Mouse (Mus musculus) olfactory bulb, adult 2 months (tissue): ENCODE measurements around the gene Pdcd1. TPM values are rescaled to one million over a fixed set of nuclear protein-coding genes. Genes with fewer than 3 reads are reported as not detected.
"Not testable (repeated sequence)": the region's sequence is repeated elsewhere in the genome, so short reads cannot be mapped to it uniquely, and the experiment has no call there.

Experiments used
- H3K27ac ChIP-seq: fragments of 200-500 bp; 2 replicates; pipeline ENCODE4 v1.5.1; 2012; ENCODE audit warnings: low read depth, low read length; ENCODE audit not compliant: insufficient read depth
- H3K4me1 ChIP-seq: fragments of 200-500 bp; 2 replicates; pipeline ENCODE4 v1.6.1; 2012; ENCODE audit warnings: low read length; ENCODE audit not compliant: control insufficient read depth, insufficient read depth
- H3K4me3 ChIP-seq: fragments of 200-500 bp; 2 replicates; pipeline ENCODE4 v1.5.1; 2012; ENCODE audit warnings: mild to moderate bottlenecking, low read depth, low read length, moderate library complexity; ENCODE audit not compliant: insufficient read depth
- CTCF ChIP-seq: fragments of 200-500 bp; IDR thresholded peaks from 2 replicates; pipeline ENCODE4 v1.5.1; 2012; ENCODE audit warnings: low read depth, mild to moderate bottlenecking, low read length, moderate library complexity; ENCODE audit not compliant: insufficient read depth
- POLR2A ChIP-seq: fragments of 200-500 bp; IDR thresholded peaks from 2 replicates; pipeline ENCODE4 v1.6.1; 2012; ENCODE audit warnings: mild to moderate bottlenecking, low read depth, low read length, moderate library complexity; ENCODE audit not compliant: insufficient read depth
- WGBS: fragments of 180-500 bp; shearing (Covaris S2); methylation state at CpG from one replicate; pipeline ENCODE4 v1.1.7; 2018; 5-methylcytosine and 5-hydroxymethylcytosine counted together
- polyA plus RNA-seq: library from polyadenylated mRNA; stranded (reverse); fragments of >200 nt; gene quantifications from 2 replicates; pipeline ENCODE4 v1.2.4, GENCODE M21; 2012; ENCODE audit warnings: low replicate concordance; ENCODE audit not compliant: missing spikeins, insufficient read depth, insufficient read length

Pdcd1 gene
- polyA plus RNA-seq, 1 experiment = not detected

- TF ChIP-seq CTCF (no peak), POLR2A (no peak)
- H3K4me1 ChIP-seq = no peaks in the 10 kb centered on the region; the same call in 1 of the 2 replicates
- H3K4me3 ChIP-seq = no peak overlapping the region
- no peak overlapping the region for H3K27ac ChIP-seq
- WGBS = 95% methylated on average over 2 of the region's 2 CpGs
Measured at GRCm38 (mm10) chr1:94040391-94040790, 12.0 kb downstream of the Pdcd1 start.

- Histone ChIP-seq H3K4me1 (no peaks in the 10 kb centered on the region; the same call in 1 of the 2 replicates), H3K27ac (no peak overlapping the region), H3K4me3 (peak overlapping the region; percentile 44)
- TF ChIP-seq POLR2A = no peak
- TF ChIP-seq CTCF = peak; percentile 61
- WGBS = under 1% methylated on average over 25 of the region's 25 CpGs
Measured at GRCm38 (mm10) chr1:94034984-94035743, 17.2 kb downstream of the Pdcd1 start.

- TF ChIP-seq POLR2A (no peak), CTCF (no peak)
Measured at GRCm38 (mm10) chr1:94033075-94033602, 19.2 kb downstream of the Pdcd1 start.

GRCm38 (mm10) chr1:94028741-94029140, 23.6 kb downstream of the Pdcd1 start:
- Histone ChIP-seq H3K4me3 (no peak overlapping the region), H3K4me1 (no peaks in the 10 kb centered on the region), H3K27ac (no peak overlapping the region)
- TF ChIP-seq CTCF = no peak
- TF ChIP-seq POLR2A = no peak
- 92% methylated on average over 2 of the region's 2 CpGs for WGBS

More at GRCm38 (mm10) chr1:94033075-94033602, 19.2 kb downstream of the Pdcd1 start:
- Histone ChIP-seq H3K27ac (no peak overlapping the region), H3K4me1 (no peaks in the 10 kb centered on the region; the same call in 1 of the 2 replicates), H3K4me3 (no peak overlapping the region)
- WGBS = 96% methylated on average over 2 of the region's 2 CpGs

- TF ChIP-seq CTCF = no peak
- no peak for TF ChIP-seq POLR2A
- no peaks in the 10 kb centered on the region for H3K4me1 ChIP-seq
- 64% methylated on average over 12 of the region's 12 CpGs for WGBS
- H3K4me3 ChIP-seq = no peak overlapping the region
- H3K27ac ChIP-seq = no peak overlapping the region
Measured at GRCm38 (mm10) chr1:94027506-94028108, 24.7 kb downstream of the Pdcd1 start.

- TF ChIP-seq POLR2A (no peak), CTCF (no peak)
- Histone ChIP-seq H3K27ac (no peak within 1 kb of the TSS), H3K4me3 (no peak within 1 kb of the TSS), H3K4me1 (no peaks in the 10 kb centered on the region)
- 86% methylated on average over 6 of the region's 6 CpGs for WGBS
Measured at GRCm38 (mm10) chr1:94020151-94020550, 32.2 kb downstream of the Pdcd1 start, which contains the start of gene Neu4. Neu4 (plus strand) TSS chr1:94020451.

GRCm38 (mm10) chr1:94011643-94012042, 40.7 kb downstream of the Pdcd1 start:
- Histone ChIP-seq H3K4me1 (no peaks in the 10 kb centered on the region), H3K27ac (no peak overlapping the region), H3K4me3 (no peak overlapping the region)
- TF ChIP-seq POLR2A (no peak), CTCF (no peak)
- WGBS = 76% methylated on average over 3 of the region's 3 CpGs

- H3K4me3 ChIP-seq, H3K4me1 ChIP-seq, H3K27ac ChIP-seq: not testable (repeated sequence)
- 84% methylated on average over 16 of the region's 19 CpGs for WGBS
Measured at GRCm38 (mm10) chr1:94008826-94009225, 43.5 kb downstream of the Pdcd1 start.

GRCm38 (mm10) chr1:94005954-94006506, 46.3 kb downstream of the Pdcd1 start:
- H3K27ac ChIP-seq, H3K4me1 ChIP-seq, H3K4me3 ChIP-seq: not testable (repeated sequence)
- WGBS = 78% methylated on average over 2 of the region's 2 CpGs
